Mouse (Mus musculus) forebrain, embryonic 14.5 days (tissue): ENCODE measurements around the gene Pmpca. TPM values are rescaled to one million over a fixed set of nuclear protein-coding genes. Genes with fewer than 3 reads are reported as not detected.

ENCODE experiments used
- ATAC-seq: fragments of 200-750 bp; cut with Nextera tagmentation; 2 replicates; pipeline ENCODE4 v1.8.0; 2017; ENCODE audit warnings: mild to moderate bottlenecking, moderate library complexity
- DNase-seq: peaks from one replicate; pipeline ENCODE4 v3.0.0-alpha.2; 2015; ENCODE audit warnings: low spot score
- H3K27ac ChIP-seq: fragments of 300-500 bp; sonication (generic); 2 replicates; pipeline ENCODE4 v1.5.1; 2014; ENCODE audit warnings: low read depth, mild to moderate bottlenecking, control low read depth, low read length, moderate library complexity
- H3K27me3 ChIP-seq: fragments of 300-500 bp; sonication (generic); replicated peaks from 2 replicates; pipeline ENCODE4 v1.6.1; 2014; ENCODE audit warnings: low read length, control low read depth, mixed read lengths; ENCODE audit not compliant: control insufficient read depth, insufficient read depth
- H3K36me3 ChIP-seq: fragments of 300-500 bp; sonication (generic); 2 replicates; pipeline ENCODE4 v1.6.1; 2014; ENCODE audit warnings: low read length, control low read depth; ENCODE audit not compliant: control insufficient read depth, insufficient read depth
- H3K4me1 ChIP-seq: fragments of 300-500 bp; sonication (generic); 2 replicates; pipeline ENCODE4 v1.6.1; 2014; ENCODE audit warnings: antibody characterized with exemption, low read length, control low read depth; ENCODE audit not compliant: control insufficient read depth, insufficient read depth
- H3K4me2 ChIP-seq: fragments of 300-500 bp; sonication (generic); 2 replicates; pipeline ENCODE4 v1.6.1; 2014; ENCODE audit warnings: mild to moderate bottlenecking, control low read depth, low read length
- H3K4me3 ChIP-seq: fragments of 300-500 bp; sonication (generic); 2 replicates; pipeline ENCODE4 v1.5.1; 2014; ENCODE audit warnings: low read depth, low read length, control low read depth
- H3K9ac ChIP-seq: fragments of 300-500 bp; sonication (generic); 2 replicates; pipeline ENCODE4 v1.6.1; 2014; ENCODE audit warnings: mild to moderate bottlenecking, low read length, control low read depth, moderate library complexity
- H3K9me3 ChIP-seq: fragments of 300-500 bp; sonication (generic); replicated peaks from 2 replicates; pipeline ENCODE4 v1.6.1; 2016; ENCODE audit warnings: low read length, control low read depth, mixed read lengths; ENCODE audit not compliant: control insufficient read depth
- WGBS: fragments of 180-500 bp; shearing (Covaris S2); extraction: QIAGEN DNeasy Blood & Tissue Kit; methylation state at CpG from one replicate; pipeline ENCODE4 v1.1.7; 2014; 5-methylcytosine and 5-hydroxymethylcytosine counted together
- polyA plus RNA-seq: library from polyadenylated mRNA; unstranded; fragments of >200 nt; fragmentation: Nextera tagmentation; extraction: Ambion mirVana; gene quantifications from 2 replicates; pipeline ENCODE4 v1.2.1, GENCODE M21; 2014

Pmpca gene
- polyA plus RNA-seq, 1 experiment from 2014 or later, result 70.1 TPM

- no peak overlapping the region for H3K4me2 ChIP-seq
- DNase-seq (no peak), ATAC-seq (no peak)
- H3K9ac ChIP-seq, result no peak overlapping the region
- no peaks in the 10 kb centered on the region for H3K27me3 ChIP-seq
- H3K4me1 ChIP-seq, result 0 out of 2 replicates have a peak, but pooled peaks cover 4% of the 10 kb centered on the region
- peaks cover 87% of the 10 kb centered on the region for H3K36me3 ChIP-seq
- no peak overlapping the region for H3K27ac ChIP-seq
- no peaks in the 10 kb centered on the region for H3K9me3 ChIP-seq
- WGBS, result 95% methylated on average over 7 of the region's 7 CpGs
- H3K4me3 ChIP-seq, result no peak overlapping the region
Observed at GRCm38 (mm10) chr2:26434791-26435572, 45.8 kb downstream of the Pmpca start.

GRCm38 (mm10) chr2:26437221-26437620, 48.1 kb downstream of the Pmpca start:
- H3K4me2 ChIP-seq, result no peak overlapping the region
- H3K4me1 ChIP-seq, result 0 out of 2 replicates have a peak, but pooled peaks cover 4% of the 10 kb centered on the region
- H3K4me3 ChIP-seq, result no peak overlapping the region
- no peaks in the 10 kb centered on the region for H3K27me3 ChIP-seq
- ATAC-seq (no peak), DNase-seq (no peak)
- no peaks in the 10 kb centered on the region for H3K9me3 ChIP-seq
- 79% methylated on average over 4 of the region's 4 CpGs for WGBS
- H3K27ac ChIP-seq, result no peak overlapping the region
- H3K9ac ChIP-seq, result 0 out of 2 replicates have a peak overlapping the region, but pooled peaks have one; percentile 35
- peaks cover 89% of the 10 kb centered on the region for H3K36me3 ChIP-seq

- no peak for DNase-seq
- Histone ChIP-seq H3K4me2 (no peak overlapping the region), H3K36me3 (peaks cover 80% of the 10 kb centered on the region), H3K9me3 (no peaks in the 10 kb centered on the region), H3K4me1 (peaks cover 11% of the 10 kb centered on the region), H3K4me3 (no peak overlapping the region), H3K27me3 (no peaks in the 10 kb centered on the region), H3K9ac (no peak overlapping the region), H3K27ac (no peak overlapping the region)
- no peak for ATAC-seq
- WGBS, result 96% methylated on average over 7 of the region's 7 CpGs
Observed at GRCm38 (mm10) chr2:26438373-26438772, 49.2 kb downstream of the Pmpca start.

DNA sequence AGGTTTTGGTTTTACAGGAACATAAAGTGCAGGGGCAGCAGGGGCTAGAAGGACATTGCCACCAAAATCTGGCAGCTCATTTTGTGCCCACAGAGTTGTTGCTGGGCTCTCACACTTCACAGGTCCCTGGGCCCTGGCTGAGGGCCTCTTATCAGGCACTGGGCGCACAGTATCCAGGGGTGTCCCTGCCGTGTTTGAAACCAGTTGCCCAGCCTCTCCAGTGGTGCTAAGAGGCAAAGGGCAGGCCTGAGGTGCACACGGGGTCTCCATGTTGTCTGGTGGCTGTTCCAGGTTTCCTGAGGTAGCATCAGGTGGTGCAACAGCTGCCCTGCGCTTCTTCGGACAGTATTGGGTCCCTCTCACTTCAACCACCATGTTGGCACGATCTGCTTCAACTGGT, 50.5 kb downstream of the Pmpca start:
- H3K9ac ChIP-seq, result no peak overlapping the region
- no peak overlapping the region for H3K27ac ChIP-seq
- no peak overlapping the region for H3K4me2 ChIP-seq
- no peak overlapping the region for H3K4me3 ChIP-seq
- H3K4me1 ChIP-seq, result peaks cover 20% of the 10 kb centered on the region
- ATAC-seq (no peak), DNase-seq (no peak)
- 98% methylated on average over 6 of the region's 6 CpGs for WGBS
- H3K36me3 ChIP-seq, result peaks cover 70% of the 10 kb centered on the region
- no peaks in the 10 kb centered on the region for H3K27me3 ChIP-seq
- H3K9me3 ChIP-seq, result no peaks in the 10 kb centered on the region

DNA sequence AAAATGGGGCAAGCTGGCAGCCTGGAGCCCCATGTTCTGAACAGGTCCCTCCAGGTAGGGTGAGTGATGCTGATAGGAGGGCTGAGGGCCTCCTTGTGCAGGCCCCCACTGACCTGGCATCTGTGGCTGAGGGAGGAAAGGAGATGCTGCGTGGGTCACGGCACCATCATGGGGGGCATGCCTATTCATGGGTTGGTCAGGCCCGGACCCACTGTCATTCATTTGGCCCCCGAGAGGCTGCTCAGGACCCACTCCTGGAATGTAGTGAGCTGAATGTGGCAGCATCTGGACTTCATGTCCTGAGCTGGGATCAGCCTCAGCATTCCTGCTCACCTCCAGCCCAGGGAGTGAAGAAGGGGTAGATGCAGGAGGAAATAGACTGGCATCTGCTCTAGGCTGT, 52.1 kb downstream of the Pmpca start:
- Histone ChIP-seq H3K9ac (no peak overlapping the region), H3K27ac (no peak overlapping the region), H3K4me2 (no peak overlapping the region), H3K36me3 (peaks cover 54% of the 10 kb centered on the region), H3K9me3 (no peaks in the 10 kb centered on the region), H3K4me3 (no peak overlapping the region), H3K4me1 (peaks cover 22% of the 10 kb centered on the region), H3K27me3 (no peaks in the 10 kb centered on the region)
- 87% methylated on average over 4 of the region's 4 CpGs for WGBS
- DNase-seq (no peak), ATAC-seq (no peak)

- Histone ChIP-seq H3K4me3 (no peak overlapping the region), H3K9me3 (no peaks in the 10 kb centered on the region), H3K4me2 (no peak overlapping the region), H3K36me3 (peaks cover 53% of the 10 kb centered on the region), H3K27ac (no peak overlapping the region), H3K27me3 (no peaks in the 10 kb centered on the region), H3K4me1 (peaks cover 27% of the 10 kb centered on the region), H3K9ac (no peak overlapping the region)
- ATAC-seq, result no peak
- no peak for DNase-seq
- 61% methylated on average over 5 of the region's 5 CpGs for WGBS
Observed at GRCm38 (mm10) chr2:26441688-26442087, 52.5 kb downstream of the Pmpca start.

DNA sequence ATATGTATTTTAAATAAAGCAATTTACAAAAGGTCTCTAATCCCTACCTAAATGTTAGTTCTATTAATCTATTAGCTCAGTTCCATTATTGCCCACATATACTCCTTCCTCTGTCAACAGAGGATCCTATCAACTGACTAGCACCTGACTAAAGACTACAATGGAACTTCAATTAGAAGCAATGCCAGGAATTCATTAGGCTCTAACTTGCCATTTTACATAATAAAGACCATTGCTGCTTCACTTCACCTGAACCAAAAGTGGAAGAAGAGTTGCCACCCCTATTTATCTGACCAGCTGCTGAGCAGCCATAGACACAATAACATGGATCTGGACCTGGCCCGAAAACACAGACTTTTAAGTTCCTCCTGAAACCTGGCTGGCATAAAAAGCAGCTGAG, 53.7 kb downstream of the Pmpca start:
- Histone ChIP-seq H3K4me1 (peaks cover 27% of the 10 kb centered on the region), H3K36me3 (peaks cover 42% of the 10 kb centered on the region), H3K9me3 (no peaks in the 10 kb centered on the region), H3K9ac (no peak overlapping the region), H3K4me2 (peak overlapping the region; percentile 61), H3K4me3 (no peak overlapping the region), H3K27ac (no peak overlapping the region), H3K27me3 (no peaks in the 10 kb centered on the region)
- DNase-seq (no peak), ATAC-seq (no peak)
- 34% methylated on average over 1 of the region's 1 CpGs for WGBS

GRCm38 (mm10) chr2:26443876-26444275, 54.7 kb downstream of the Pmpca start:
- ATAC-seq (no peak), DNase-seq (no peak)
- Histone ChIP-seq H3K4me3 (peak overlapping the region; percentile 86), H3K4me1 (peaks cover 27% of the 10 kb centered on the region), H3K27me3 (no peaks in the 10 kb centered on the region), H3K36me3 (peaks cover 31% of the 10 kb centered on the region), H3K9me3 (no peaks in the 10 kb centered on the region), H3K9ac (peak overlapping the region; percentile 88), H3K4me2 (peak overlapping the region; percentile 61), H3K27ac (no peak overlapping the region)
- WGBS, result 68% methylated on average over 3 of the region's 3 CpGs

DNA sequence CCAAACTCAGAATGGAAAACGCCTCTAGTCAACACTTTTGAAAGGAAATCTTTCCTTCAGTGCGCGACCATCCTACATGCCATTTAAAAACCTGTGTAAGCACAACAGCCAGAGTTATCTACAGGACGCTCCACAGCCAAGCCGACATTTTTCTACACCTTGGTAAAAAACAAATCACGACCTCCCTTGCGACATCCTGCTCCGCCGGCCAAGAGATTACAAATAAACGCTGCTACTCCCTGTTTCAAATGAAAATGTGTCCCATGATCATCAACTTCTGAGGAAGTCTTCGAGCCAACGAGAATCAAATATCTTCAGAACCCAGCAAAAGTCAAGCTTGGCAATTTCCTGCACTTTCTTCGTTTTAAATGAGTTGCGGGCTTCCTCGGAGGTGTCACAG, 55.2 kb downstream of the Pmpca start:
- H3K27ac ChIP-seq, result no peak overlapping the region
- no peak for DNase-seq
- WGBS, result 6% methylated on average over 15 of the region's 15 CpGs
- peak overlapping the region; percentile 61 for H3K4me2 ChIP-seq
- H3K27me3 ChIP-seq, result no peaks in the 10 kb centered on the region
- peaks cover 26% of the 10 kb centered on the region for H3K36me3 ChIP-seq
- H3K9ac ChIP-seq, result peak overlapping the region; percentile 88
- ATAC-seq, result no peak
- H3K4me3 ChIP-seq, result peak overlapping the region; percentile 86
- no peaks in the 10 kb centered on the region for H3K9me3 ChIP-seq
- H3K4me1 ChIP-seq, result peaks cover 27% of the 10 kb centered on the region
